Mouse (Mus musculus): ENCODE data around the gene Kctd3.

DNA sequence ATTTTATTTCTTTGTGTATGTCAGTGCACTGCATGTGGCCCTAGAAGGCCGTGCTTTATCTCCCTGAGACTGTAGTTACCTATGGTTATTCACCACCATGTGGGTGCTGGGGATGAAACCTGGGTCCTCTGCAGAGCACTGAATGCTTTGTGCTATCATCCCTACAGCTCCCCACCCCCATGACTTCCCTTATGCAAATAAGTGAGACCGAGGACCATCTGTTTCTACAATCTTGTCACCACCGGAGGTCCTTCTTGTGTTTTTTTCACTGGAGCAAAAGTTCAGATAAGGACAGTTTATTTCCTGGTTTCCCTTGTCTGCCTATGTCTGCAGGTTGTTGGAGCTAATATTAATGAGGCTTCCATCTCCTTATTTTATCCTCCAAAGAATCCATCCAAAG is 39.2 kb upstream of the Kctd3 start:
- TF ChIP-seq CTCF (conservative IDR thresholded peaks at IDR 0.05; ENCODE audit: insufficient read depth, insufficient read length, low read depth, low read length) (no peak), POLR2A (IDR thresholded peaks at IDR 0.05; ENCODE audit: low read depth, low read length) (no peak)

Measured in kidney, adult 2 months (tissue).